Mouse (Mus musculus): Measurements from ENCODE around the gene Txndc2.
"Not testable (repeated sequence)": the region's sequence is repeated elsewhere in the genome, so short reads cannot be mapped to it uniquely, and the experiment has no call there.

Txndc2 gene

DNA sequence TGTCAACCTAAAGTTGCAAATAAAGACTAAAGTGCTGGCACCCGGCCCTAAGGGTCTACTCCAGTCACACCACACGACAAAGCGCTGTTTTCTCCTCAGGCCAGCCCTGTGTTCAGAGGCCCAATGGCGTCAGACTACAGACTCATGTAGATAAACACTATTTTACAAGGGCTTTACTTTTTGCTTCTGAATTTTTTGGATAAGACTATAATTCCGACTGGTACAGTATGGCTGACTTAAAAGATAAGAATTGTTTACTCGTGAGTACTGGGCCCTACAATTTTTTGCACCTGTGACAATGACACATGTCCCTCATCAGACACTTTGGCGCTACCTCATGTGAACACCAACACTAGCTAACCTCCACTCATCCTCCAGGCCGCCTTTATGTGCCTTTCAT is 14.1 kb upstream of the Txndc2 start:
- no peak for DNase-seq (ENCODE audit: low spot score in 2 of 2)

- no peak for DNase-seq (ENCODE audit: low spot score in 2 of 2)
These were observed 13.6 kb upstream of the Txndc2 start for GRCm38 (mm10) chr17:65655608-65656007.

DNA sequence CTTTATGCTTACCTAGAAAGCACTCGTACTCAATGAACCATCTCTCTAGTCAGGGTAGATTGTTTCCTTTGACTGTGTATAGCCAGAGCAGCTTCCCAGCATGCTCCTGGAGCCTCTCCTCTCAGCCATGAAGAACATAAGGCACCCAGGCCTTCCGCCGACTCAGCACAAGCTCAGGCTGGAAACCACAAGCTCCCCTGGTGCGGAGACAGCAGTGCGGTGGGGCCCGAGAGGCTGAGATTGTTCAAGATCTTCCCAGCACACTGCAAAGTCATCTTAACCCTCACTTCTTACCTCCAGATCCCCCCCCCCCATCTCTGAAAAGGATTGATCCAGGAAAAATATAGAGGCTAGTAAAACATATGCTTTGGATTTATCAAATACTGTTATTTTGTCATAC is 8.6 kb upstream of the Txndc2 start:
- no peak for DNase-seq (ENCODE audit: low spot score in 2 of 2)

DNA sequence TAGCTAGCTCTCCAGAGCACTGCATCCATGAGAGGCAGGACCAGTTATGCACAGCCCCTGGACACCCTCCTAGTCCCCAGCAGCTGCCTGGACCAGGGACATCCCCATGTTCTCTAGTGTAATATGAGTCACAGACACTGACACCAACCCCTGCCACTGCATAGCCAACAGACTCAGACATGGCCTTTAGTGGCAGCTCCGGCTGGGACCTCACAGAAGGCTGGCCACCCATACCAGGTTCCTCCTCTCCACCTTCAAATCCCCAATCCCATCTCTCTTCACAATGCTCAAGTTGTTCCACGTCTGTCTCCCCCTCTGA is 7.2 kb upstream of the Txndc2 start:
- no peak for DNase-seq (ENCODE audit: low spot score in 2 of 2)

DNA sequence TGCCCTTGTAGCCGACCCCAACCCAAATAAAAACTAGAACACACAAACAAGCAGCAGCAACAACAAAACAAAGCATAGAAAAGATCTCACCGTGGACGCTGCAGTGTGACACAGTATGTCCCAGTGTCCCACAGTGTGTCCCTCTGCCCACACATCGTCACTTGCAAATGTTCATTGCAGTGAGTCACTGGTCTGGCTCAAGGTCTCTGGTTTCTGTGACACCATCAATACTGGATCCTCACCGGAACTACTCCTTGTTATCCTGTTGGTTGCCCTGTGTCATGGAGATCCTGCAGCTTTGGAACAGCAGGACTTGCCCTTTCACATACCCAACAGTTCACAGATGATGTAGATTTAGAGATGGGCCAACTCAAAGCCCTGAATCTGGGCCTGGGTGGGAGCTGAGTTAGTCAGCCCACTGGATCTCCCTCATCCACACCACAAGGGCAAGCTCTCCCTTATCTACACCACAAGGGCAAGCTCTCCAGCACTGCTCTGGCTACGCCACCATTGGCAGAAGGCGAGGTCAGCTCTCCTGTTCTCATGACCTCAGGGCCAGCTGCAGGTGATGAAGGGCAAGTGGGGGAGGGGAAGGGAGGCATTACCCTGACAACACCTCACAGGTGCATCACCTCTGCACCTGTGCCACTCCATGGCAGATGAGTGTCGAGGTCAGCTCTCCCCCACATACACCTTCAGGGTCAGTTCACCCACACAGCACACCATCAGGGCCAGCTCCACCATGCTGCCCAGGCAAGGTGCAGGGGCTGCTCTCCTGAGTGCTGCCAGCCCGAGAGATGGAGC is 6.6 kb upstream of the Txndc2 start:
- DNase-seq (ENCODE audit: low spot score in 2 of 2), result no peak

DNA sequence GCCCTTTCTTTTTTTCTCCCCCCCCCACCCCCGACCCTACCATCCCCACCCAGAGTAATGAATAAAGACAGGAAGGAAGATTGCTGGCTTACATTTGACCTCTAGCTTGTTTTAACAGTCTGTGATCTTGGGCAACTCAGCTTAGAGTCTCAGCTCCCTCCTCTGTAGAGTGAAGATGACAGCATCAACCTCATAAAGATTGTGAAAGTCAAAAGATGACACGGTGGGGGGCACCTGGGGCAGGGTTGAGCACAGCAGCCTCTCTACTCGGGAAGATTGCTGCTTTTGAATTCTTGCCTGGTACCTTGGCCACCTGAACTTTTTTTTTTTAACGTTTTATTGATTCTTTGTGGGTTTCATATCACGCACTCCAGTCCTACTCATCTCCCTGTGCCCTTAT is 6.0 kb upstream of the Txndc2 start:
- DNase-seq (ENCODE audit: low spot score in 2 of 2), result no peak

DNA sequence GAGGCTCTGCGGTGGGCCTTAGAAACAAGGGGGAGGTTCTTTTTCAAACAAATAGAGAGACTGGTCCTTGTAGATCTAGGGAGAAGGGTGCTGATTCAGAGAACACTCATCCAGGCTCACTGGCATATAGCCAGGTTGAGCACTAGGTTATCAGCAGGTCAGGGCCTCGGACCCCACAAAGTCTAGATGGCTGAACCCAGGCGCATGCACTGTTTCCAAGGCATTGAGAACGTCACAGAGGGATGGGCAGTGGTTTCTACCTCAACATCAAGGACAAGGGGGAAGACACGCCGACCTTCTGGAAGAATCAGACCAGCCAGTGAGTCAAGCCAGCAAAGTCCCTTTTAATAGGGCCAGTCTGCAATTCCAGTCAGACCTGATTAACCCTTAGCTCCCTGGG is 5.3 kb upstream of the Txndc2 start:
- DNase-seq (ENCODE audit: low spot score in 2 of 2), result no peak

DNA sequence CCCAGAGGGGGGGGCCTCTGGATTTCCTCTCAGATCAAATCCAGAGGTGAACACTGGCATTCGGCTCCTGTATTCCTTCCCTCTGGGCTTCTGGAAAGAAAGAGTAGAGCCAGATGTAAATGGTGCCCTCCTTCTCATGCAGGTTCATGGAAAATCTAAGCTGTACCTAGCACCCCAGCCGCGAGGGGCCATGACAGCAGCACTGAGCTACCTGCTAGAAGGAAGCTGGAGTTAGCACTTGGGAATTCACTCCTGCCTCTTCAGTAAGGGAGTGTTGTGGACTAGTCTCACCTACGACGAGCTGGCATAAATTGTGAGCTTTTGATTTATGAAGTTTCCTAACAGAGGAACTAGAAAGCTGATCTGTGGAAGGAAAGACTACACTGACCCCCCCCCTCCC is 1.6 kb upstream of the Txndc2 start:
- DNase-seq (ENCODE audit: low spot score in 2 of 2), result no peak

- peak; percentile 46 to 51 for DNase-seq (ENCODE audit: low spot score in 2 of 2)
These were observed 1.1 kb upstream of the Txndc2 start for GRCm38 (mm10) chr17:65643051-65643521.

DNA sequence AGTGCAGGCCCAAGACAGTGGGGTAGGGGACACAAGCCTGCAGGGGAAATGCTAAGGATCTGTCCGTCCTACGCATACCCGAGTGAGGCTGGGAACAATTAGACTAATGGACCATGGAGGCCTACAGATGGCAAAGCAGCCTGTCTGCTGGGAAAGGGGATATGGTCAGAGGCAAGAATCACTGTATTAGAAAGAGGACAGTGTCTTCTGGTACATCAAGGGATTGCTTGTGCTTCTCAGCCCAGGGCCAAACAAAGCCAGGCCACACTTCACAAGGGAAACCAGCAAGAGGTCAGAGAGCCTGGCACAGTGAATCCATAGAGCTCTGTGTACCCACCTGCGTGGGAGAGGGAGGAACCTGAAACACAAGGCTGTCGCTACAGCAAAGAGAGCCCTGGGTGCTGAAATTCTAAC is 617 bp upstream of the Txndc2 start:
- no peak for DNase-seq (ENCODE audit: low spot score in 2 of 2)

GRCm38 (mm10) chr17:65639144-65639543 is 2.8 kb downstream of the Txndc2 start:
- no peak for DNase-seq (ENCODE audit: low spot score in 2 of 2)

GRCm38 (mm10) chr17:65635715-65636360 is 6.1 kb downstream of the Txndc2 start:
- no peak for DNase-seq (ENCODE audit: low spot score in 2 of 2)

DNA sequence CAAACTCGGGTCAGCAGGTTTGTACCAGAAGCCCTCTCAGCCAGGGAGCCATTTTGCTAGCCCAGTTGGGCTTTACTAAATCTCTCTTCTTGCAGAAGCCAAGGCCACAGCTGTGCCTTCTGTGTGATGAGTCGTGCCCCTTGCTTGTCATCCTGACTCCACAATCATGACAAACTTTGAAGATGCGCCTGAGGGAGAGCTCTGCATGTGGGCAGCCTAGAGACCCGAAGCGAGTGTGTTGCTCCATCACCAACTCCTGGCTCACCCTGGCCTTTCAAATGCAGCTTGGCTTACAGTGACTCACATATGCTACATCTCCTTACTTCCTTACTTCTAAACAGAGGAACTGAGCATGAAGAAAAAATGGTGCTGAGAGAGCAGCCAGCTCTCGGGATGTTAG is 12.0 kb downstream of the Txndc2 start:
- DNase-seq (ENCODE audit: low spot score in 2 of 2), result no peak

DNA sequence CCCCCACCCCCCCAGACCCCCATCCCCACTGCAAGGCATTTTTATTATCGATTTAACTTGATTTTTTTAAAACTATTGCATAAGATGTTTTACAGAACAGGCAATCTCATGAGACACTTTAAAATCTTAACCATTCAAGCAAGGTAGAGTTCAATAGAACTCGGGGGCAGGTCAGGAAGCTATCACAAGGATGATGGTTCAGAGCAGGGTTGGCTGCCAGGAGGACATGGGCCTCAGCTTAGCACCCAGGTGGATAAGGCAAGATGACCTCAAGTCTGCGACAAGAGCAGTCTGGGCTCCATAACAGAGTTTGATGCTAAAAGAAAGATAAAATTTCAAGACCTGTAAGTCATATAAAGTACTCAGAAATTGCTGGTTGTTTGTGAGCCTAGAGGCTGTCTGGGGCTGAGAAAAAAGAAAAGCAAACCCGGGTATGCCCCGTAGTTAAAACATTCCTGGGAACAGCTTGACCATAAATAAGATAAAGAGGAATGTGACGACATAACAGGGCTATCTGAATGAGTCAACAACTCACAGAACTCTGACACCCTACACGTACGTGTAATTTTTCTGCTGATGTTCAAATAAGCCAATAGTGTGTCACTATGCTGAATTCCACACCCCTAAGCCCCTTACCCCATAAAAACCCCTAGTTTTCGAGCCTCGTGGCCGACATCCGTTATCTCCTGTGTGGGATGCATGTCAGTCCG is 13.0 kb downstream of the Txndc2 start:
- DNase-seq (ENCODE audit: low spot score in 2 of 2), result not testable (repeated sequence)

GRCm38 (mm10) chr17:65626301-65626700 is 15.7 kb downstream of the Txndc2 start:
- DNase-seq (ENCODE audit: low spot score in 2 of 2), result no peak

DNA sequence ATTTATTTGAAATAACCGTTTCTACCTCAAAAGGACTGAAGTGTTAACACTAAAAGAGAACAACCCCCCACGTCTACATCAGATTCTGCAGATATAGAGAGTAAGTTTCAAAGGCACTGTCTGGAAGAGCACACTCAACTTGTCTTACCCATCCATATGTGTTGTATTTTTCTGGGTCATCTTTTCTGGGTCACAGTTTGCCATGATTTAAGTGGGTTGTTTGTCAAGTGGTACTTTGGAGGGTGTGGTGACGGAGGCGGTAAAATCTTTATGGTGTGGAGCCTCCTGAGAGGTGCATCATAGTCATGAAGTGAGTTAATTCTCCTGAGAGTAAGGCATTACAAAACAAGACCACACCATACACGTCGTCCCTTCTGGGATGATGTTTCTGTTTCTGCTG is 16.4 kb downstream of the Txndc2 start:
- DNase-seq (ENCODE audit: low spot score in 2 of 2), result no peak

DNA sequence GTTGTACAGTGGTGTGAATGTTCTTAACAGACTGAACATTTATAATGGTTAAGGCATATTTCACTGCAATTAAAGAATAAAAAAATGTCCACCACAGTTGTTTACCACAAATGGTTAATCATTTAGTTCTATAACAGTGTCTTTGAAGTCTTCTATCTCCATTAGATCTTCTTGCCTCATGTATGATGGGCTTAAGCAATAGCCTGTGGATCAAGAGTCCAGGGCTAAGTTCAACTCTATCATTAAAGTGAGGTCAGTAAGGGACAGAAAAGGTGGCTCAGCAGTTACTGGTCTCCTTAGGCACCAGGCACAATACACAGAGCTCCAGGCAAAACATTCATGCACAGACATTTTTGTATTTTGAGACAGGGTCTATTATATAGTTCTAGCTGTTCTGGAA is 18.8 kb downstream of the Txndc2 start:
- no peak for DNase-seq (ENCODE audit: low spot score in 2 of 2)

GRCm38 (mm10) chr17:65618431-65618830 is 23.5 kb downstream of the Txndc2 start:
- DNase-seq (ENCODE audit: low spot score in 2 of 2), result no peak

GRCm38 (mm10) chr17:65615678-65616077 is 26.3 kb downstream of the Txndc2 start:
- DNase-seq (ENCODE audit: low spot score in 2 of 2), result no peak

DNA sequence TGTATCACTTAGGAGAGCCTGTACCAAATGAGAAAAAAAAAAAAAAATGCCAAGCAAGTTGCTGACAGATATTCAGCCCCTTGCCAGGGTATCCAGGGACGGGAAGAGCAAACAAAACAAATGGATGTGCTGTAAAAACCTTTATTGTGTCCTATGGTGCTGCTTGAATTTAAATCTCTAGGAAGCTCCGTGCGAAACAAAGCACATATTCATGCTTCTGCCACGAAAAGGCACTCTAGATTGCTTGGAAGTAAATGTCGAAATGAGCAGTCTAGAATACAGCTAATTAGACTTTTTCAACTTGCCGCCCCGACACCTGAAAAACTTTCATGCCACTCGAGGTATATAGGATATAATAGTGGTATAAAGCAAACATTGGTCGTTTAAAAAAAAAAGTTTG is 27.5 kb downstream of the Txndc2 start:
- DNase-seq (ENCODE audit: low spot score in 2 of 2), result no peak

- peak; percentile 95 to 96 for DNase-seq (ENCODE audit: low spot score in 2 of 2)
These were observed 28.2 kb downstream of the Txndc2 start, which contains the start of gene Vapa for GRCm38 (mm10) chr17:65613463-65614412. Gene Vapa (minus strand): TSS chr17:65613555.

DNA sequence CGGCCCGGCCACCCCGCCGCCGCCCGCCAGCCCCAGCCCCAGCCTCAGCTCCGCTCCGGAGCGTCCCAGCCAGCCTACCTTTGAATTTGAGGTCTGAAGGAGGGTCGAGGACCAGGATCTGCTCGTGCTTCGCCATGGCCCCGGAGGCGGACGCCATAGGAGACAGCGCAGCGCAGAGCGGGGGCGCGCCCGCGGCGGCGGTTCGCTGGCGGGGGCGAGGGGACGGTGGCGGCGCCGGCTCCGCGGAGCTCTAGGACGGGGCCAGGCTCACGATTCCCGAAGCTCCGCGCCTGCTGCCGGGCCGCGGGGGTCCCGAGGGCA is 28.9 kb downstream of the Txndc2 start:
- DNase-seq (ENCODE audit: low spot score in 2 of 2), result no peak
